Mouse (Mus musculus) spleen, adult 18-20 months (tissue): Measurements from ENCODE around the gene Fhl3.
"Not testable (repeated sequence)": the region's sequence is repeated elsewhere in the genome, so short reads cannot be mapped to it uniquely, and the experiment has no call there.

Experiments used
- DNase-seq, 2 experiments: peaks; one replicate each; pipeline ENCODE4 v3.0.0; 2022; ENCODE audit warnings: mixed read lengths in 2 of 2

The Fhl3 gene

GRCm38 (mm10) chr4:124710776-124711291, 10.3 kb downstream of the Fhl3 start:
- peak in 1 of 2 experiments; percentile 48 for DNase-seq

GRCm38 (mm10) chr4:124712618-124713017, 12.1 kb downstream of the Fhl3 start:
- no peak for DNase-seq

- not testable (repeated sequence) for DNase-seq
These were observed 13.3 kb downstream of the Fhl3 start for GRCm38 (mm10) chr4:124713850-124714249.

DNA sequence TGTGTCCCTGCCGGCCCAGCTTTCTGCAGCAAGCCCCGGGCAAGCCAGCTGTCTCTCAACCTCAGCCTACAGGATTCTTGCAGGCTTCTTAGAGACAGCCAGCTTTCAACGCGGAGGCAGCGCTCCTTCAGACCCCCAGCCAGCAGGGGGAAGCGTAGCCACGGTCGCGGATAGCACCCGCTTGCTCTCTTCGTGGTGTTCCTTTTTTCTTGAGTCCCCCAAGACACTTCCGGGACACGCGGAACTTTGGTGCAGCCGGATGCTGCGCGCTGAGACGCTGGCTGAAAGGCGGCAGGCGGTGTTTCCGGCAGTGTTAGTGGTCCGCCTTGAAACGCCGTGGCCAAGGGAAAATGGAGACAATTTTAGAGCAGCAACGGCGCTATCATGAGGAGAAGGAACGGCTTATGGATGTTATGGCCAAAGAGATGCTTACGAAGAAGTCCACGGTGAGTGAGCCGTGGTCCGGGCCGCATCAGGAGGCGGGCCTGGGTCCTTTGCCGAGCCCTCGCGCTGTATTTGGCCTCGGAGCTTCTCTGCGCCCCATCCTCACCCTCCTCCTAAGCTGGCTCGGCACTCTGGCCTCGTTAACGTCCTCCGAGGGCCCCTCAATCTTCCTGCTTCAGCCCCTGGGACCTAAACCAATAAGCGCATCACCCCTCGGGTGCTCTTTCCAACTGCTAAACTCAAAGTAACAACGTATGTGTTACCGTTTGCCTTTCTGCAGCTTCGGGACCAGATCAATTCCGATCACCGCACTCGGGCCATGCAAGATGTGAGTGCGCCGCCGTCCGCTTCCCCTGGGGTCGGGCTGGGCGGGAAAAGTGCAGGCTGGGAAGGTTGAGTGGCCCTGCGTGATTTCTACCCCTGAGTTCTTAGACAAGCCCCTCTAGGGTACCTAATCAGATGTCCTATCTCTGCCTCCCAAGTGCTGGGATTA, 14.3 kb downstream of the Fhl3 start, which contains the start of gene Sf3a3:
Gene Sf3a3, plus strand, starts transcription at position 232 of the 937 bp plus-strand sequence.
- peak; percentile 88 to 91 for DNase-seq

GRCm38 (mm10) chr4:124719101-124719500, 18.6 kb downstream of the Fhl3 start:
- DNase-seq, result no peak

DNA sequence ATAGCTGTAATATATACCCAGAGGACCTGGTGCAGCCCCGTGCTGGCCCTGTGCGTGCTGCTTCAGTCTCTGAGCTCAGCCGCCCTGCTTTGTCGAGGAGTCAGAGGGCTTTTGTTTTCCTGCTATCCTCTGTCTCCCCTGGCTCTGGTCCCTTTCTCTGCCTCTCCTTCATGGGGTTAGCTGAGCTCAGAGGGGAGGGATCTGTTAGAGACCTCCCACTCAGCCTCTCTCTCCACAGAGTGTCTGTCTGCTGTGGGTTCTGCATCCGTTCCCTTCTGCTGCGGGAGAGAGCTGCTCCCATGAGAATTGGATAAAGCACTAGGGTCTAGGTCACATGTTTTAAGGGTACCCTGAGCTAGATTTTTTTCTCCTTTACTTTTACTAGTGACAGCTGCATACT, 25.6 kb downstream of the Fhl3 start:
- DNase-seq, result no peak

DNA sequence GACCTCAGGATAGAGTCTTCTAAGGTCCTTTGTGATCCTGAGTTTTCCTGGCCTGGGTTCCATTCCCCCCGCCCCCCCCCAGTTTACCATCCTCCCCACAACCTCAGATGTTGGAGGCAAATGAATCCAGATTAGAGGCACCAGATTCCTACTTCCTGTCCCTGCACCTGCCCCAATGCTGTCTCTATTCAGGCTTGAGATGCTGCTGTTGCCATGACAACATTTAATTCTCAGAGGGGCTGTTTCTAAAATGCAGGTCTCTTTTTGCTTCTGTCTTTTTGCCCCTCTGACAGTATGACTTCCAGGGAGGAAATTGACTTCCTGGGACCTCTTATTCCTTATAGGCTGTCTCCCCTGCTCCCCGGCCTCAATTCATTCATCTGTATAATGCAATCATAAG, 36.5 kb downstream of the Fhl3 start:
- DNase-seq, result no peak

DNA sequence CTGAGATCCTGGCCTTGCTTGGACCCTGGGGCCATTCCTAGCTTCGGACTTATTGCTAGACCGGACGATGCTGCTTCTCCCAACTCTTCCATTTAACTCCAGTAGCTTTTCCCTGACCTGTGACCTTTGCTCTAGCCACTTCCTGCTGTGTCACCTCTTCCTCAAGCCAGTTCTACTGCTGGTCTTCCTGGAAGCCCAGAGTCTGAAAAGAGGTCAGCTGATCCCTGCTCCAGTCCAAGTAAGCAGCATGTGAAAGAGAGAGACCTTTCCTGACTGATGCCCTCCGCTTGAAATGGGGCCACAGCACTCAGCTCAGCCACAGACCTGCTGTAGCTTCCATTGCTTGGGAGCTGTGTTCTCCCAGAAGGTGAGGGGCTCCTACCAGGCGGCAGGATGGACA, 37.0 kb downstream of the Fhl3 start:
- no peak for DNase-seq

DNA sequence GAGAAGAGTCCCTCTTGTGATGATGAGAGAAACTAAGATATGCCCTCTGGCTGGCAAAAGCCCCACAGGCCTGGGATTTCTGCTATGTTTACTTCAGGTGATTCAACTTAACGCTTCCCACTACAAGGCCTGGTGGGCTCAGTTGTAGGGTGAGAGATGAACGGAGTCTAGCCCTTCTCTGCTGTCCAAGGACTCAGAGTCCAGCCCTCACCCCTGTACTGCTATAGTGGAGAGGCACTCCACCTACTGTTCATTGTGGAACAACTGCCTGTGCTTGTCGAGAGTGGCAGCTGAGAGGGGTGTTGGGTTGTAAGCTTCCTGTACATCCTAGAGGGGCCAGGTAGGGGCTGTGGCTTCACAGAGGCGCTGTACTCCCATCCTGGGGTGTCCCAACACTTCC, 37.5 kb downstream of the Fhl3 start:
- no peak for DNase-seq

- DNase-seq, result no peak
These were observed 38.3 kb downstream of the Fhl3 start for GRCm38 (mm10) chr4:124738783-124739182.

DNA sequence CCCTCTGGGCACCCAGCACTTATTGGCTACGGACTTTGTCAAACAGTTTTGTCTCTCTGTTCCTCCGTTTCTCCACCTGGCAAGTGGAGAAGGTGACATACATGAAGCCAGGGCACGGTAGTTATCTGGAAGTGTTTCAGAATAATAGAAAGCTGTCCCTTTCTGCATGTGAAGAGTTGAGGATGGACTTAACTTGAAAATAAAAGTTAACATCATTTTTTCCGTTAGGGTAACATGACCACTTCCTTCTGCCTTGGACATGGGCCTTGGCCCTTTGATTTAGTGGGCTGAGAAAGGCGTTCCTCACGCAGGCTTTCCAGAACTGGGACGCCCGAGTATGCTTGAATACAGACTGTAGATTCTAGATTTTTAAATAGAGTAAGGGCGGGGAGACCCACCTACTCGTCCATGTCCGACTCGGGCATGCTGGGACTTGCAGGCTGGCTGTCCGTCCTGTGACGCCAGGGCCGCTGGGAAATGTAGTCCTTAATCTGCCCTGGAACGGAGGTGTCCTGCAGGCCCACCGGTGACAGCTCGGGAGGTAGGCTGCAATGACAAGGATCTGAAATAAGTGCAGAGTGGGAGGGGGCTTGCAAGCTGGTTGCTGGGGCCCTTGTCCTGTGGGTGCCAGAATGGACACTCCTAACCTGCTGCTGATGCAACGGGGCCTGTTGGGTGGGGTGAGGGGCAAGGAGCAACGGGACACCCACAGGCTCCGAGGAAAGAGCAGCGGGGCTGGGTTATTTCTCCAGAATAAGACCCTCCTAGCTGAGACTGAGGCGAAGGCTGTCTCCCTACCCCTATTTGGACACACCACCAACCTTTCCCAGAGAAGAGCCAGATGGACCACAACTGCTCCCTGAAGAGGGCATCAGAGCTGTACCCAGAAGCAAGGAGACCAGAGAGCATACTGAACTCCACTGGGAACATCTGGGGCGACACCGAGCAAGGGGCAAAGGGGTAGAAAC, 41.2 kb downstream of the Fhl3 start, which contains the start of gene Inpp5b:
Gene Inpp5b, plus strand, starts transcription at position 475 of the 968 bp plus-strand sequence.
- peak; percentile 65 to 78 for DNase-seq

DNA sequence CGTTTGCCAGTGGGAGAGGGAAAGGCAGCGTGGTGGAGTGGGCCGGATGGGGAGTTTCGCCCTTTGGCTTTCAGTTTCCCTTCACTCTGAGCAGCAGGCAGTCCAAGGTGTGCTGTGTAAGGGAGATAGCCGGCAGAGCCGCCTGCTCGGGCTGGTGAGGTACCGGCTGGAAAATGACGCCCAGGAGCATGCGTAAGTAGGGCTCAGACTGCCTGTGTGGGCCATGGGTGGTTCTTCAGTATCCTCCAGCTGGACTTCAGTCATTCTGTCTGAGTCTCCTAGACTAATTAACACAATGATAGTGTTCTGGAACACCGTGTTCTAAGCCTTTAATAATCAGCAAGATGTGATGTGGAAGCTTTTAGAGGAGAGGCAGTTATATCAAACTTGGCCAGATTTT, 42.3 kb downstream of the Fhl3 start:
- DNase-seq, result no peak

DNA sequence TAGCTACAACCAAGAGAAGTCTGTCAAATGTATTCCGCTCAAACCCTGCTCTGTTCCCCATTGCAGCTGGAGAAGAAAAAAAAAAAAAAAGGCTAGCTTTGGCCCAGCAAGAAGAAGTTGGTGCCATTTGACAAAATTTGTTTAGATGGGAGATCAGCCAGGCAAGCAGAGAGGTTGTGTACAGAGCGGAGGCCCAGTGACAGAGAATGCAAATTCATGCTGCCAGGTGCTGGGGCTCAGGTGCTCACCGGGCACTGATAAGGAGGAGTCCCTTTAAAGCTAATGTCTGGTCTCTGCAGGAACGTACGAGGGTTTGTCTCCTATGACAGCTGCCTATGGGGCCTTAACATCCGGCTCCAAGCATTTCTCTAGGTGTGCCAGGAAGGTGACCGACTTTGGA, 46.1 kb downstream of the Fhl3 start:
- no peak for DNase-seq

- DNase-seq, result no peak
These were observed 47.4 kb downstream of the Fhl3 start for GRCm38 (mm10) chr4:124747851-124748250.

DNA sequence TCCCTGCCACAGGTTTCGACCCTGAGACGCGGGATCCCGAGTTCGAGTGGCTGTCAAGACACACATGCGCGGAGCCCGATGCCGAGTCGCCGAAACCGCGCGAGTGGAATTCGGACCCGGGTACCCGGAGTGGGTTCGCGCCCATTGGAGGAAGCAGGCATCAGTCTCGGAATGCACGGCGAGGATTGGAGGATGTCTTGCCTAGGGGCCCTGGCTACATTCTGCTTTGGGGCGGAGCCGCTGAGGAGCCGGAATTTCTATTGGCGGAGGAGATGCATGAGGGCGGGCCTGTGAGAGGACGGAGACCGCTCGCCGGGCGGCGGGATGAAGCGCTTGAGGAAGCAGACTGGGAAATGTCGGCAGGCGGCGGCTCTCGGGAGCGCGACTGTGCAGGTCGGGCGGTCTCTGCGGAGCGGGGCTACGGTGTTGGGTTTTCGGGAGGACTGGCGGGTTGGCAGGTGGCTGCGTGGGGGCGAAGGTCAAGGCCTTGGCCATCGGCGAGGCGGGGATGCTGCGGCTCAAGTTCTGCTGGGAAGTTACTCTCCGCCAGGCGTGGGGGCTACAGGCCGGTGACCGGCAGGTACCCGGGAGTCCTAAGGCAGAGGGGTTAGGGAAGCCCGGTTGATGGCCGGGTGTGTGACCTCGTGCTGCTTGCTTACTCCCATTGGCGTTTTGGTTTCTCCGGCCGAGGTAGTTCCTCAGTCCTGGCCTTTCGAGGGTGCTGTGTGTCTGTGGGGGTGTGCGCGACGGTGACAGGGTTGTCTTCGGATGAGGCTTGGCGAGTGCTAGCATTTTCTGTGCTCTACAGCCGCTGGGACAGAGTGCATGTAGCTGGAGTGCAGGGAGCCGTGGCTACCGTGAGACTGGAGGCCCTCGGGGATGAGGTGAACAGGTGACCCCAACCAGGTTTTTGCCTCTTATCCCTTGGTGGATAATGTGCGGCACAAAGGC, 51.1 kb downstream of the Fhl3 start:
- peak; percentile 95 to 96 for DNase-seq

DNA sequence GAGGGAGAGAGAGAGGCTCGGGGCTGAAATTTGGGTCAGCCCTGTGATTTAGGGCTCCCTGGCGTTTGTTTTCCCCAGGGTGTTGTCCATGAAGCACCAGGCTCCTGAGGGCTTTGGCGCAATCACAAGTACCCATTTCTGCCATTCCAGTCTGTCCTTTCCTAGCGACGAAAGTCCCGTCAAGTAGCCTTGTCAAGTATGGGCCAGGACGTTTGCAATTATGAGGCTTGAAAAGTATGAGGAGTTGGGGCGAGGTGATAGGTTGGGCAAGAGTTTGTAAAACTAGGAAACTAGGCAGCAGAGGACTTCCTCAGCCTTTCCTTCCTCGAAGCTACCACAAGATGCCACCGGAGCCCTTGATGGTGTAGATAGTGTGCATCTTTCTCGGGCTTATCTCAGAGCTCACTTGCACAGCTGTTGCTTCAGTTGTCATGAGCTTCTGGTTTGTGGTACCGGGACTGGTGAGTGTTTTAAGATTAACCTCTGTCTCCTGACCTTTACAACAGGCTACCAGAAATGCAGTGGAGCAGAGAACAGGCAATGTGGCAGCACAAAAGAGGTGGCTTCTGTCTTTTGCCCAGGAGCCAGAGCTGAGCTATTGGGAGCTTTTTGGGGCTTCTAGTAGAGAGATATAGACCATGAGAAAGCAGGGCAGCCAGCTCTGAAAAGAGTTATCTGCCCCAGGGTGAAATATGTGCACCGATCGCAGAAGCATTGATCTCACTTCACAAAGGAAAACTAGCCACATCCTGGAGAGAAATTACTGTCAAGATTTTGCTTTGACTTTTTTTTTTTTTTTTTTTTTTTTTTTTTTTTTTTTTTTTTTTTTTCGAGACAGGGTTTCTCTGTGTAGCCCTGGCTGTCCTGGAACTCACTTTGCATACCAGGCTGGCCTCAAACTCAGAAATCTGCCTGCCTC, 52.0 kb downstream of the Fhl3 start:
- DNase-seq, result no peak

GRCm38 (mm10) chr4:124755526-124755925, 55.0 kb downstream of the Fhl3 start:
- no peak for DNase-seq
